Mouse (Mus musculus): ENCODE data around the gene Tvp23b. TPM values are rescaled to one million over a fixed set of nuclear protein-coding genes. Genes with fewer than 3 reads are reported as not detected.
A peak's percentile ranks its signal among the peaks of the same experiment; 100 is the strongest.

The Tvp23b gene
- polyA plus RNA-seq, 1 experiment from 2014 or later = 43.7 TPM

- no peaks in the 10 kb centered on the region for H3K36me3 ChIP-seq (ENCODE audit: control insufficient read depth, insufficient read depth, low read length)
- ATAC-seq (ENCODE audit: insufficient number of reproducible peaks, low FRiP score, low TSS enrichment, low read depth) (no peak), DNase-seq (ENCODE audit: low spot score) (no peak)
- H3K4me2 ChIP-seq (ENCODE audit: low read depth, severe bottlenecking) = no peak overlapping the region
- no peaks in the 10 kb centered on the region for H3K27me3 ChIP-seq (ENCODE audit: control insufficient read depth, insufficient read depth, low read length)
- no peak overlapping the region for H3K27ac ChIP-seq (replicated peaks; ENCODE audit: low read depth, low read length)
- H3K4me3 ChIP-seq (ENCODE audit: low read depth, low read length) = no peak overlapping the region
- 0 out of 2 replicates have a peak, but pooled peaks cover 2% of the 10 kb centered on the region for H3K9me3 ChIP-seq (ENCODE audit: control insufficient read depth, low read length)
- no peak overlapping the region for H3K9ac ChIP-seq (ENCODE audit: low read length)
- H3K4me1 ChIP-seq (ENCODE audit: control insufficient read depth, insufficient read depth, low read length) = no peaks in the 10 kb centered on the region
- 87% methylated on average over 8 of the region's 8 CpGs for WGBS
Measured at GRCm38 (mm10) chr11:62957626-62958180, 78.4 kb downstream of the Tvp23b start.

- H3K9ac ChIP-seq (ENCODE audit: low read length) = no peak overlapping the region
- no peak overlapping the region for H3K4me2 ChIP-seq (ENCODE audit: low read depth, severe bottlenecking)
- no peak for DNase-seq (ENCODE audit: low spot score)
- WGBS = 75% methylated on average over 4 of the region's 4 CpGs
- H3K9me3 ChIP-seq (ENCODE audit: control insufficient read depth, low read length) = no peaks in the 10 kb centered on the region
- H3K27ac ChIP-seq (replicated peaks; ENCODE audit: low read depth, low read length) = no peak overlapping the region
- peaks cover 11% of the 10 kb centered on the region for H3K4me1 ChIP-seq (ENCODE audit: control insufficient read depth, insufficient read depth, low read length)
- no peaks in the 10 kb centered on the region for H3K36me3 ChIP-seq (ENCODE audit: control insufficient read depth, insufficient read depth, low read length)
- no peak for ATAC-seq (ENCODE audit: insufficient number of reproducible peaks, low FRiP score, low TSS enrichment, low read depth)
- H3K4me3 ChIP-seq (ENCODE audit: low read depth, low read length) = no peak overlapping the region
- H3K27me3 ChIP-seq (ENCODE audit: control insufficient read depth, insufficient read depth, low read length) = no peaks in the 10 kb centered on the region
Measured at GRCm38 (mm10) chr11:62963292-62963691, 84.0 kb downstream of the Tvp23b start.

DNA sequence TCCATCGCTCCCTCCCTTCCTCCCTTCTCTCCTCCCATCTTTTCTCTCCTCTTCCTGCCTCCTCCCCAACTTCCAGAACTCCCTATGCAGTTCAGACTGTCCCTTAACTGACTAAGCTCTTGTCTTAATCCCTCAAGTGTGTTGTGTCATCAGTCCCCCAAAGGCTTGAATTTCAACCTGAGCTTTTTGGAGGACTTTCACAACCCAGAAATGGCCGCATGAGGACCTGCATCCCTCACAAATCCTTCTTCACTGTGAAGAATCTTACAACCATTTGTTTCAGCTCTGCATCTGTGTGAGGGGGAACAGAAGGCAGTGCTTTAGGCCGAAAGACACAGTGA, 87.1 kb downstream of the Tvp23b start:
- no peak for DNase-seq (ENCODE audit: low spot score)
- H3K4me3 ChIP-seq (ENCODE audit: low read depth, low read length) = no peak overlapping the region
- 48% methylated on average over 3 of the region's 3 CpGs for WGBS
- H3K9me3 ChIP-seq (ENCODE audit: control insufficient read depth, low read length) = no peaks in the 10 kb centered on the region
- H3K4me2 ChIP-seq (ENCODE audit: low read depth, severe bottlenecking) = peak overlapping the region; percentile 43; the same call in 1 of the 2 replicates
- H3K27me3 ChIP-seq (ENCODE audit: control insufficient read depth, insufficient read depth, low read length) = no peaks in the 10 kb centered on the region
- H3K4me1 ChIP-seq (ENCODE audit: control insufficient read depth, insufficient read depth, low read length) = peaks cover 11% of the 10 kb centered on the region
- no peaks in the 10 kb centered on the region for H3K36me3 ChIP-seq (ENCODE audit: control insufficient read depth, insufficient read depth, low read length)
- ATAC-seq (ENCODE audit: insufficient number of reproducible peaks, low FRiP score, low TSS enrichment, low read depth) = no peak
- H3K9ac ChIP-seq (ENCODE audit: low read length) = no peak overlapping the region
- H3K27ac ChIP-seq (replicated peaks; ENCODE audit: low read depth, low read length) = peak overlapping the region; percentile 93

Other genes starting within 250 kb of the Tvp23b start
- 20.6 TPM in 2 replicates for gene Lrrc75a, start 230.9 kb upstream of the Tvp23b start, polyA plus RNA-seq (2014; fragmentation: Nextera tagmentation; extraction: Ambion mirVana)
- 54.1 and 60.7 TPM in 2 replicates for gene Mmgt2, start 230.8 kb upstream of the Tvp23b start, polyA plus RNA-seq (2014; fragmentation: Nextera tagmentation; extraction: Ambion mirVana)
- 13.1 and 16.3 TPM in 2 replicates for gene Zfp287, start 147.6 kb upstream of the Tvp23b start, polyA plus RNA-seq (2014; fragmentation: Nextera tagmentation; extraction: Ambion mirVana)
- gene Gm10428, start 126.4 kb upstream of the Tvp23b start, polyA plus RNA-seq (2014; fragmentation: Nextera tagmentation; extraction: Ambion mirVana) = 0.99 TPM in 1 of 2 replicates, not detected in the other
- 33.8 and 36.1 TPM in 2 replicates for gene Zfp286, start 90.0 kb upstream of the Tvp23b start, polyA plus RNA-seq (2014; fragmentation: Nextera tagmentation; extraction: Ambion mirVana)
- 4.3 and 4.8 TPM in 2 replicates for gene Trim16, start 59.2 kb upstream of the Tvp23b start, polyA plus RNA-seq (2014; fragmentation: Nextera tagmentation; extraction: Ambion mirVana)
- gene Fbxw10, start 32.4 kb upstream of the Tvp23b start, polyA plus RNA-seq (2014; fragmentation: Nextera tagmentation; extraction: Ambion mirVana) = 0.67 and 0.91 TPM in 2 replicates
- 0.29 TPM in 1 of 2 replicates, not detected in the other for gene Cdrt4, start 71.7 kb downstream of the Tvp23b start, polyA plus RNA-seq (2014; fragmentation: Nextera tagmentation; extraction: Ambion mirVana)
- gene Tekt3, start 182.2 kb downstream of the Tvp23b start, polyA plus RNA-seq (2014; fragmentation: Nextera tagmentation; extraction: Ambion mirVana) = not detected in 2 replicates
- 43.7 and 51.0 TPM in 2 replicates for gene Pmp22, start 249.5 kb downstream of the Tvp23b start, polyA plus RNA-seq (2014; fragmentation: Nextera tagmentation; extraction: Ambion mirVana)